ENCODE assay signal across 18 mouse cellular contexts in the genomic region with DNA sequence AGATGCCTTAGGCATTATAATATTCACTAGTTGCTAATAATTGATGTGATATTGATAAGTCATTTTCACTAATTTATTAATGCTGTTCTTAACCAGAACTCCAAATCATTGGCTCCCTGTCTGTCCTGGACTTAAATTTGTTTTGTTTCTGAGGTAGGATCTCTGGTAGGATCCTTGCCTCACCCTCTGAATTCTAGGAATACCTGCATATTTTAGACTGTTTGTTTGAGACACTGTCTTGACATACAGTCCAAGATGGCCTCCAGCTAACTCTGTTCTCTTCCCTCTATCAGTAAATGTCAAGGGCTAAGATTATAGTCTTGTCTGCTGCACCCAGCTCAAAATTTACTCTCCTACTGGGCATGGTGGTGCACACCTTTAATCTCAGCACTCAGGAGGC. TPM values are rescaled to one million over a fixed set of nuclear protein-coding genes. Genes with fewer than 3 reads are reported as not detected.
DNase-seq lines count a peak whose midpoint lies in the region; ATAC-seq and TF ChIP-seq lines count a peak whose summit lies in the region.
"Had no signal": no experiment of that assay in that cellular context is flagged by ENCODE, and none has a peak within 500 bp of the region (broad histone marks: within the 10 kb centered on the region; RNA-seq: fewer than 3 reads in every experiment).

No protein-coding gene starts in this region.

- H3K4me3 ChIP-seq in heart, embryonic 13.5 days: no peak overlapping the region
- H3K4me3 ChIP-seq in E14TG2a.4 (replicated peaks; ENCODE audit: low read length): peak overlapping the region; percentile 98; the same call in 1 of the 2 replicates
- H3K4me3 ChIP-seq in embryonic facial prominence, embryonic 10.5 days: peak overlapping the region; percentile 99; the same call in 1 of the 2 replicates
- H3K4me3 ChIP-seq in liver, embryonic 14.5 days (ENCODE audit: insufficient read depth in 1 of 2, low read depth in 2 of 2, low read length in 2 of 2): 0 out of 4 replicates have a peak overlapping the region, but pooled peaks of 1 of the 2 experiments have one; percentile 79
- H3K4me3 ChIP-seq in thymus, adult 2 months (ENCODE audit: control insufficient read depth, insufficient read depth, low read length): no peak overlapping the region

- TF ChIP-seq CTCF in E14TG2a.4 (conservative IDR thresholded peaks at IDR 0.05; ENCODE audit: low read length): no peak
- no peak for TF ChIP-seq CTCF in liver, embryonic 14.5 days (IDR thresholded peaks at IDR 0.05; ENCODE audit: low read depth)
- no peak for TF ChIP-seq CTCF in thymus, adult 2 months (IDR thresholded peaks at IDR 0.05; ENCODE audit: borderline replicate concordance, control insufficient read depth, extremely low read depth, insufficient read depth, low read length, poor library complexity)

- no peak for DNase-seq in heart, postnatal 10 days
- no peak for DNase-seq in embryonic facial prominence, embryonic 10.5 days (ENCODE audit: low spot score)
- DNase-seq in liver, embryonic 14.5 days (ENCODE audit: low read depth in 3 of 3, low spot score in 3 of 3): no peak
- no peak for DNase-seq in thymus, postnatal 10 days (ENCODE audit: low spot score in 2 of 2)
- no peak for DNase-seq in thymus, adult 2 months
- DNase-seq: adrenal gland, postnatal 14 days; layer of hippocampus, adult 9-11 months; left cerebral cortex, postnatal 4 days had no signal

- TF ChIP-seq POLR2A in thymus, adult 2 months (IDR thresholded peaks at IDR 0.05; ENCODE audit: control insufficient read depth, extremely low read depth, insufficient read depth, low read length, poor library complexity): no peak

- intact Hi-C loops in heart, postnatal 10 days (cut with DNase I): loop anchor here (5.0 kb wide), 1 partner anchor 167 kb away; no protein-coding TSS in a partner anchor

- no peak overlapping the region for H3K27ac ChIP-seq in heart, embryonic 13.5 days (replicated peaks)
- no peak overlapping the region for H3K27ac ChIP-seq in embryonic facial prominence, embryonic 10.5 days (replicated peaks)
- H3K27ac ChIP-seq in liver, embryonic 14.5 days: 0 out of 2 replicates have a peak overlapping the region, but pooled peaks have one; percentile 5
- H3K27ac ChIP-seq in thymus, adult 2 months (ENCODE audit: control insufficient read depth, insufficient read depth, low read length): no peak overlapping the region
- H3K27ac ChIP-seq: forebrain, embryonic 10.5 days had no signal

- H3K4me1 ChIP-seq in heart, embryonic 13.5 days: peaks cover 49% of the 10 kb centered on the region
- H3K4me1 ChIP-seq in E14TG2a.4 (replicated peaks; ENCODE audit: low read depth, low read length): peaks cover 49% of the 10 kb centered on the region
- peaks cover 50% of the 10 kb centered on the region for H3K4me1 ChIP-seq in embryonic facial prominence, embryonic 10.5 days
- H3K4me1 ChIP-seq in liver, embryonic 14.5 days (replicated peaks; ENCODE audit: control insufficient read depth in 2 of 2, insufficient read depth in 2 of 2, low read length in 1 of 2): peaks cover 25 to 34% of the 10 kb centered on the region in 2 experiments
- peaks cover 8% of the 10 kb centered on the region; the same call in 1 of the 2 replicates for H3K4me1 ChIP-seq in thymus, adult 2 months (replicated peaks; ENCODE audit: control insufficient read depth, insufficient read depth, low read length)

- no peak for ATAC-seq in heart, embryonic 13.5 days (ENCODE audit: extremely low read depth, insufficient number of reproducible peaks, low FRiP score, low TSS enrichment)
- no peak for ATAC-seq in liver, embryonic 14.5 days (ENCODE audit: insufficient read depth)
- no peak for ATAC-seq in granulocyte monocyte progenitor cell, adult 5-6 weeks (replicated peaks; ENCODE audit: poor library complexity, severe bottlenecking)
- ATAC-seq: Patski had no signal

- H3K9ac ChIP-seq in heart, embryonic 13.5 days: no peak overlapping the region
- H3K9ac ChIP-seq in liver, embryonic 14.5 days (replicated peaks): peak overlapping the region; percentile 7; the same call in 1 of the 2 replicates

- H3K9me3 ChIP-seq in heart, embryonic 13.5 days: no peaks in the 10 kb centered on the region
- H3K9me3 ChIP-seq in E14TG2a.4 (ENCODE audit: low read length): no peaks in the 10 kb centered on the region
- no peaks in the 10 kb centered on the region for H3K9me3 ChIP-seq in embryonic facial prominence, embryonic 10.5 days
- no peaks in the 10 kb centered on the region for H3K9me3 ChIP-seq in liver, embryonic 14.5 days (ENCODE audit: control insufficient read depth, low read length)
- H3K9me3 ChIP-seq: forebrain, embryonic 10.5 days had no signal

- H3K36me3 ChIP-seq in heart, embryonic 13.5 days: peaks cover 8% of the 10 kb centered on the region
- peaks cover 15% of the 10 kb centered on the region for H3K36me3 ChIP-seq in E14TG2a.4 (ENCODE audit: insufficient read depth, low read length)
- peaks cover 8% of the 10 kb centered on the region for H3K36me3 ChIP-seq in embryonic facial prominence, embryonic 10.5 days (replicated peaks)
- H3K36me3 ChIP-seq in liver, embryonic 14.5 days (replicated peaks; ENCODE audit: control insufficient read depth, insufficient read depth, low read depth): peaks cover 2% of the 10 kb centered on the region
- H3K36me3 ChIP-seq in thymus, adult 2 months (ENCODE audit: control insufficient read depth, insufficient read depth, low read length): peaks cover under 1% of the 10 kb centered on the region; the same call in 1 of the 2 replicates

- peak overlapping the region; percentile 76; the same call in 1 of the 2 replicates for H3K4me2 ChIP-seq in heart, embryonic 13.5 days
- peak overlapping the region; percentile 89 for H3K4me2 ChIP-seq in liver, embryonic 14.5 days (ENCODE audit: low read depth)

- no peak for TF ChIP-seq EP300 in liver, embryonic 14.5 days (IDR thresholded peaks at IDR 0.05; ENCODE audit: low read depth)

- no peaks in the 10 kb centered on the region for H3K27me3 ChIP-seq in heart, embryonic 13.5 days (replicated peaks)
- no peaks in the 10 kb centered on the region for H3K27me3 ChIP-seq in E14TG2a.4 (ENCODE audit: insufficient read depth, low read length)
- no peaks in the 10 kb centered on the region for H3K27me3 ChIP-seq in embryonic facial prominence, embryonic 10.5 days (replicated peaks; ENCODE audit: low read depth, poor library complexity, severe bottlenecking)
- no peaks in the 10 kb centered on the region for H3K27me3 ChIP-seq in liver, embryonic 14.5 days (ENCODE audit: control insufficient read depth, insufficient read depth, low read length)
- H3K27me3 ChIP-seq in thymus, adult 2 months (ENCODE audit: control insufficient read depth, insufficient read depth, low read length): no peaks in the 10 kb centered on the region
- H3K27me3 ChIP-seq: Patski had no signal

RNA-seq across cellular contexts. Expression of a gene that starts 1.8 kb away (rescaled TPM):
- polyA plus RNA-seq in heart, embryonic 13.5 days (2015; fragmentation: Nextera tagmentation; extraction: Ambion mirVana): 14.5 and 15.2 TPM in 2 replicates
- total RNA-seq in heart, postnatal 10 days (2021): 10 to 100 TPM; 14.1 to 17.6 TPM
- 20.7 and 42.7 TPM in 2 replicates for polyA plus RNA-seq in embryonic facial prominence, embryonic 10.5 days (2016; fragmentation: Nextera tagmentation; extraction: Ambion mirVana)
- polyA plus RNA-seq in liver, embryonic 14.5 days (2012; rRNA removed): 3.3 and 5.5 TPM in 2 replicates
- polyA plus RNA-seq in liver, embryonic 14.5 days (2014; fragmentation: Nextera tagmentation; extraction: Ambion mirVana): 11.3 and 24.2 TPM in 2 replicates
- total RNA-seq in granulocyte monocyte progenitor cell, adult 5-6 weeks (2014; fragmentation: Nextera tagmentation): 17.6 and 36.5 TPM in 2 replicates
- total RNA-seq in granulocyte monocyte progenitor cell, adult 5-6 weeks (2017): 23.3 and 28.8 TPM in 2 replicates
- 13.8 and 14.7 TPM in 2 replicates for polyA plus RNA-seq in thymus, adult 2 months (2012; rRNA removed)

RNA-seq across cellular contexts. Expression of a gene that starts 2.5 kb away (rescaled TPM):
- polyA plus RNA-seq in heart, embryonic 13.5 days (2015; fragmentation: Nextera tagmentation; extraction: Ambion mirVana): 327 TPM in 2 replicates
- total RNA-seq in heart, postnatal 10 days (2021): 100 to 1,000 TPM; 170 TPM
- polyA plus RNA-seq in embryonic facial prominence, embryonic 10.5 days (2016; fragmentation: Nextera tagmentation; extraction: Ambion mirVana): 266 and 281 TPM in 2 replicates
- 51.3 and 53.7 TPM in 2 replicates for polyA plus RNA-seq in liver, embryonic 14.5 days (2012; rRNA removed)
- 129 and 144 TPM in 2 replicates for polyA plus RNA-seq in liver, embryonic 14.5 days (2014; fragmentation: Nextera tagmentation; extraction: Ambion mirVana)
- 154 and 171 TPM in 2 replicates for total RNA-seq in granulocyte monocyte progenitor cell, adult 5-6 weeks (2014; fragmentation: Nextera tagmentation)
- total RNA-seq in granulocyte monocyte progenitor cell, adult 5-6 weeks (2017): 140 and 182 TPM in 2 replicates
- 167 and 194 TPM in 2 replicates for polyA plus RNA-seq in thymus, adult 2 months (2012; rRNA removed)

RNA-seq across cellular contexts. Expression of a gene that starts 28.2 kb away (rescaled TPM):
- polyA plus RNA-seq in heart, embryonic 13.5 days (2015; fragmentation: Nextera tagmentation; extraction: Ambion mirVana): not detected in 2 replicates
- not detected for total RNA-seq in heart, postnatal 10 days (2021)
- polyA plus RNA-seq in embryonic facial prominence, embryonic 10.5 days (2016; fragmentation: Nextera tagmentation; extraction: Ambion mirVana): not detected in 2 replicates
- polyA plus RNA-seq in liver, embryonic 14.5 days (2012; rRNA removed): not detected in 2 replicates
- not detected in 2 replicates for polyA plus RNA-seq in liver, embryonic 14.5 days (2014; fragmentation: Nextera tagmentation; extraction: Ambion mirVana)
- total RNA-seq in granulocyte monocyte progenitor cell, adult 5-6 weeks (2014; fragmentation: Nextera tagmentation): not detected in 2 replicates
- not detected in 2 replicates for total RNA-seq in granulocyte monocyte progenitor cell, adult 5-6 weeks (2017)
- 0.92 and 1.0 TPM in 2 replicates for polyA plus RNA-seq in thymus, adult 2 months (2012; rRNA removed)
- total RNA-seq: adrenal gland, postnatal 14 days; common myeloid progenitor, adult 5-6 weeks; heart, postnatal 25 days; left cerebral cortex, postnatal 4 days had no signal
- polyA plus RNA-seq: C2C12; forebrain, embryonic 10.5 days; kidney, embryonic 16.5 days; neural tube, embryonic 11.5 days; Patski had no signal

Comparison
In these comparisons a context has a peak if more than half of its experiments do, and no peak if none do; other contexts are left out.
1. H3K4me3 ChIP-seq: peak in E14TG2a.4 (single experiment) and embryonic facial prominence, embryonic 10.5 days (single experiment); none in heart, embryonic 13.5 days (single experiment) and thymus, adult 2 months (single experiment).